Mouse (Mus musculus): ENCODE data around the gene Rbfox1. TPM values are rescaled to one million over a fixed set of nuclear protein-coding genes. Genes with fewer than 3 reads are reported as not detected.
A peak's percentile ranks its signal among the peaks of the same experiment; 100 is the strongest.

Rbfox1 gene
- polyA plus RNA-seq, 1 experiment from 2014 or later = 4.7 TPM

GRCm38 (mm10) chr16:6839299-6839995 is 954.3 kb downstream of the Rbfox1 start:
- H3K4me2 ChIP-seq (ENCODE audit: low read length) = peak overlapping the region; percentile 43
- H3K4me1 ChIP-seq (ENCODE audit: control insufficient read depth in 2 of 2, insufficient read depth in 2 of 2, low read length in 2 of 2) = no peaks in the 10 kb centered on the region; a peak in 1 of 4 replicates
- peak; percentile 69 for ATAC-seq (ENCODE audit: insufficient number of reproducible peaks, insufficient read depth, low FRiP score, low read depth)
- H3K27me3 ChIP-seq (ENCODE audit: control insufficient read depth, insufficient read depth, low read length) = no peaks in the 10 kb centered on the region
- no peak overlapping the region for H3K4me3 ChIP-seq (ENCODE audit: control insufficient read depth in 1 of 2, insufficient read depth in 1 of 2, low read depth in 1 of 2, low read length in 2 of 2)
- no peaks in the 10 kb centered on the region for H3K9me3 ChIP-seq (ENCODE audit: control insufficient read depth, low read length)
- no peaks in the 10 kb centered on the region for H3K36me3 ChIP-seq (ENCODE audit: control insufficient read depth, insufficient read depth, low read length)
- H3K27ac ChIP-seq (replicated peaks in 1 of 2; ENCODE audit: control insufficient read depth in 1 of 2, insufficient read depth in 1 of 2, low read depth in 2 of 2, low read length in 2 of 2) = no peak overlapping the region
- no peak overlapping the region for H3K9ac ChIP-seq (ENCODE audit: low read length)
- 33% methylated on average over 15 of the region's 15 CpGs for WGBS

GRCm38 (mm10) chr16:6840007-6840406 is 954.9 kb downstream of the Rbfox1 start:
- H3K4me2 ChIP-seq (ENCODE audit: low read length) = peak overlapping the region; percentile 43
- H3K9me3 ChIP-seq (ENCODE audit: control insufficient read depth, low read length) = no peaks in the 10 kb centered on the region
- ATAC-seq (ENCODE audit: insufficient number of reproducible peaks, insufficient read depth, low FRiP score, low read depth) = no peak
- no peaks in the 10 kb centered on the region for H3K27me3 ChIP-seq (ENCODE audit: control insufficient read depth, insufficient read depth, low read length)
- no peak overlapping the region; a peak in 1 of 4 replicates for H3K4me3 ChIP-seq (ENCODE audit: control insufficient read depth in 1 of 2, insufficient read depth in 1 of 2, low read depth in 1 of 2, low read length in 2 of 2)
- H3K4me1 ChIP-seq (ENCODE audit: control insufficient read depth in 2 of 2, insufficient read depth in 2 of 2, low read length in 2 of 2) = no peaks in the 10 kb centered on the region; a peak in 1 of 4 replicates
- no peaks in the 10 kb centered on the region for H3K36me3 ChIP-seq (ENCODE audit: control insufficient read depth, insufficient read depth, low read length)
- no peak overlapping the region for H3K9ac ChIP-seq (ENCODE audit: low read length)
- H3K27ac ChIP-seq (replicated peaks in 1 of 2; ENCODE audit: control insufficient read depth in 1 of 2, insufficient read depth in 1 of 2, low read depth in 2 of 2, low read length in 2 of 2) = no peak overlapping the region
- 24% methylated on average over 3 of the region's 3 CpGs for WGBS

- Histone ChIP-seq H3K36me3 (ENCODE audit: control insufficient read depth, insufficient read depth, low read length) (no peaks in the 10 kb centered on the region), H3K9ac (ENCODE audit: low read length) (no peak overlapping the region), H3K9me3 (ENCODE audit: control insufficient read depth, low read length) (no peaks in the 10 kb centered on the region), H3K4me2 (ENCODE audit: low read length) (no peak overlapping the region), H3K27ac (replicated peaks in 1 of 2; ENCODE audit: control insufficient read depth in 1 of 2, insufficient read depth in 1 of 2, low read depth in 2 of 2, low read length in 2 of 2) (no peak overlapping the region), H3K4me1 (ENCODE audit: control insufficient read depth in 2 of 2, insufficient read depth in 2 of 2, low read length in 2 of 2) (no peaks in the 10 kb centered on the region; a peak in 1 of 4 replicates), H3K27me3 (ENCODE audit: control insufficient read depth, insufficient read depth, low read length) (no peaks in the 10 kb centered on the region), H3K4me3 (ENCODE audit: control insufficient read depth in 1 of 2, insufficient read depth in 1 of 2, low read depth in 1 of 2, low read length in 2 of 2) (no peak overlapping the region; a peak in 1 of 4 replicates)
- no peak for ATAC-seq (ENCODE audit: insufficient number of reproducible peaks, insufficient read depth, low FRiP score, low read depth)
- WGBS = 73% methylated on average over 7 of the region's 7 CpGs
Observed at GRCm38 (mm10) chr16:6840461-6840860, 955.3 kb downstream of the Rbfox1 start.

GRCm38 (mm10) chr16:6842066-6842785 is 957.1 kb downstream of the Rbfox1 start:
- Histone ChIP-seq H3K27ac (replicated peaks in 1 of 2; ENCODE audit: control insufficient read depth in 1 of 2, insufficient read depth in 1 of 2, low read depth in 2 of 2, low read length in 2 of 2) (no peak overlapping the region), H3K4me3 (ENCODE audit: control insufficient read depth in 1 of 2, insufficient read depth in 1 of 2, low read depth in 1 of 2, low read length in 2 of 2) (no peak overlapping the region), H3K27me3 (ENCODE audit: control insufficient read depth, insufficient read depth, low read length) (no peaks in the 10 kb centered on the region), H3K4me2 (ENCODE audit: low read length) (no peak overlapping the region), H3K9me3 (ENCODE audit: control insufficient read depth, low read length) (no peaks in the 10 kb centered on the region), H3K9ac (ENCODE audit: low read length) (no peak overlapping the region), H3K36me3 (ENCODE audit: control insufficient read depth, insufficient read depth, low read length) (no peaks in the 10 kb centered on the region), H3K4me1 (ENCODE audit: control insufficient read depth in 2 of 2, insufficient read depth in 2 of 2, low read length in 2 of 2) (no peaks in the 10 kb centered on the region; a peak in 1 of 4 replicates)
- ATAC-seq (ENCODE audit: insufficient number of reproducible peaks, insufficient read depth, low FRiP score, low read depth) = no peak
- 61% methylated on average over 8 of the region's 8 CpGs for WGBS

GRCm38 (mm10) chr16:6844659-6845058 is 959.5 kb downstream of the Rbfox1 start:
- no peaks in the 10 kb centered on the region; a peak in 1 of 4 replicates for H3K4me1 ChIP-seq (ENCODE audit: control insufficient read depth in 2 of 2, insufficient read depth in 2 of 2, low read length in 2 of 2)
- no peak overlapping the region for H3K4me3 ChIP-seq (ENCODE audit: control insufficient read depth in 1 of 2, insufficient read depth in 1 of 2, low read depth in 1 of 2, low read length in 2 of 2)
- H3K4me2 ChIP-seq (ENCODE audit: low read length) = no peak overlapping the region
- no peaks in the 10 kb centered on the region for H3K9me3 ChIP-seq (ENCODE audit: control insufficient read depth, low read length)
- no peak for ATAC-seq (ENCODE audit: insufficient number of reproducible peaks, insufficient read depth, low FRiP score, low read depth)
- H3K27me3 ChIP-seq (ENCODE audit: control insufficient read depth, insufficient read depth, low read length) = no peaks in the 10 kb centered on the region
- 55% methylated on average over 4 of the region's 4 CpGs for WGBS
- no peak overlapping the region for H3K27ac ChIP-seq (replicated peaks in 1 of 2; ENCODE audit: control insufficient read depth in 1 of 2, insufficient read depth in 1 of 2, low read depth in 2 of 2, low read length in 2 of 2)
- no peaks in the 10 kb centered on the region for H3K36me3 ChIP-seq (ENCODE audit: control insufficient read depth, insufficient read depth, low read length)
- H3K9ac ChIP-seq (ENCODE audit: low read length) = no peak overlapping the region

- ATAC-seq (ENCODE audit: insufficient number of reproducible peaks, insufficient read depth, low FRiP score, low read depth) = no peak
- Histone ChIP-seq H3K4me3 (ENCODE audit: control insufficient read depth in 1 of 2, insufficient read depth in 1 of 2, low read depth in 1 of 2, low read length in 2 of 2) (no peak overlapping the region), H3K27ac (replicated peaks in 1 of 2; ENCODE audit: control insufficient read depth in 1 of 2, insufficient read depth in 1 of 2, low read depth in 2 of 2, low read length in 2 of 2) (no peak overlapping the region), H3K36me3 (ENCODE audit: control insufficient read depth, insufficient read depth, low read length) (no peaks in the 10 kb centered on the region), H3K27me3 (ENCODE audit: control insufficient read depth, insufficient read depth, low read length) (no peaks in the 10 kb centered on the region), H3K9ac (ENCODE audit: low read length) (no peak overlapping the region), H3K9me3 (ENCODE audit: control insufficient read depth, low read length) (no peaks in the 10 kb centered on the region), H3K4me1 (ENCODE audit: control insufficient read depth in 2 of 2, insufficient read depth in 2 of 2, low read length in 2 of 2) (no peaks in the 10 kb centered on the region), H3K4me2 (ENCODE audit: low read length) (no peak overlapping the region)
- 64% methylated on average over 9 of the region's 9 CpGs for WGBS
Observed at GRCm38 (mm10) chr16:6851393-6851792, 966.2 kb downstream of the Rbfox1 start.

- Histone ChIP-seq H3K4me3 (ENCODE audit: control insufficient read depth in 1 of 2, insufficient read depth in 1 of 2, low read depth in 1 of 2, low read length in 2 of 2) (no peak overlapping the region), H3K4me2 (ENCODE audit: low read length) (no peak overlapping the region), H3K9me3 (ENCODE audit: control insufficient read depth, low read length) (no peaks in the 10 kb centered on the region), H3K4me1 (ENCODE audit: control insufficient read depth in 2 of 2, insufficient read depth in 2 of 2, low read length in 2 of 2) (no peaks in the 10 kb centered on the region), H3K27ac (replicated peaks in 1 of 2; ENCODE audit: control insufficient read depth in 1 of 2, insufficient read depth in 1 of 2, low read depth in 2 of 2, low read length in 2 of 2) (no peak overlapping the region), H3K36me3 (ENCODE audit: control insufficient read depth, insufficient read depth, low read length) (no peaks in the 10 kb centered on the region), H3K9ac (ENCODE audit: low read length) (no peak overlapping the region), H3K27me3 (ENCODE audit: control insufficient read depth, insufficient read depth, low read length) (no peaks in the 10 kb centered on the region)
- 84% methylated on average over 2 of the region's 2 CpGs for WGBS
- ATAC-seq (ENCODE audit: insufficient number of reproducible peaks, insufficient read depth, low FRiP score, low read depth) = no peak
Observed at GRCm38 (mm10) chr16:6853796-6854195, 968.6 kb downstream of the Rbfox1 start.
